Mouse (Mus musculus) embryonic fibroblast, embryonic 13.5 days (primary cell): ENCODE measurements around the gene 3110040M04Rik.

Experiments used
- CTCF ChIP-seq: IDR thresholded peaks from 2 replicates; pipeline ENCODE4 v1.5.1; 2011; ENCODE audit warnings: mild to moderate bottlenecking, control low read depth, low read length, moderate library complexity, borderline replicate concordance; ENCODE audit not compliant: insufficient read depth
- POLR2A ChIP-seq: IDR thresholded peaks from 2 replicates; pipeline ENCODE4 v1.6.1; 2011; ENCODE audit warnings: low read depth, mild to moderate bottlenecking, control low read depth, low read length, moderate library complexity

DNA sequence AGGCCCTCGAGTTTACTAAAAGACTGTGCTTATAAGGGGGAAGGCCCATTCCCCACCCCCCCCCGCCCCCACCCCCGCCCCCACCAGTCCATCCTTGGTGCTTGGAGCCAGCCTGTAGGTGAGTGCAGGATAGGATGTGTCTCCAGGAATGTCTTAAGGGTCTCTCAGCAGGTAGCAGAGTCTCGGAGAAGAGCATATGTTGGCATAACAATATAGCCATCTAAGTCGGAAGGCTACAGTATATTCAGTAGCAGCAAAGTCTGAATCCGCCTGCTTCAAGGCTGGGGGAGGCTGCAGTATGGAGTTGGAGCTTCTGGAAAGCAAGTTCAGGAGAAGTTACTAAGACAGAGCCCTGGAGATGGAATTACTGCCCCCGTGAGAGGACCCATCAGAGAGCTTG lies 16.2 kb downstream of the 3110040M04Rik start:
- TF ChIP-seq CTCF (no peak), POLR2A (no peak)
